Mouse (Mus musculus): ENCODE data around the gene Sf3b2. TPM values are rescaled to one million over a fixed set of nuclear protein-coding genes. Genes with fewer than 3 reads are reported as not detected.

Sf3b2 gene
- 351 and 362 TPM in 2 replicates for polyA plus RNA-seq (2015; fragmentation: Nextera tagmentation; extraction: Ambion mirVana)

DNA sequence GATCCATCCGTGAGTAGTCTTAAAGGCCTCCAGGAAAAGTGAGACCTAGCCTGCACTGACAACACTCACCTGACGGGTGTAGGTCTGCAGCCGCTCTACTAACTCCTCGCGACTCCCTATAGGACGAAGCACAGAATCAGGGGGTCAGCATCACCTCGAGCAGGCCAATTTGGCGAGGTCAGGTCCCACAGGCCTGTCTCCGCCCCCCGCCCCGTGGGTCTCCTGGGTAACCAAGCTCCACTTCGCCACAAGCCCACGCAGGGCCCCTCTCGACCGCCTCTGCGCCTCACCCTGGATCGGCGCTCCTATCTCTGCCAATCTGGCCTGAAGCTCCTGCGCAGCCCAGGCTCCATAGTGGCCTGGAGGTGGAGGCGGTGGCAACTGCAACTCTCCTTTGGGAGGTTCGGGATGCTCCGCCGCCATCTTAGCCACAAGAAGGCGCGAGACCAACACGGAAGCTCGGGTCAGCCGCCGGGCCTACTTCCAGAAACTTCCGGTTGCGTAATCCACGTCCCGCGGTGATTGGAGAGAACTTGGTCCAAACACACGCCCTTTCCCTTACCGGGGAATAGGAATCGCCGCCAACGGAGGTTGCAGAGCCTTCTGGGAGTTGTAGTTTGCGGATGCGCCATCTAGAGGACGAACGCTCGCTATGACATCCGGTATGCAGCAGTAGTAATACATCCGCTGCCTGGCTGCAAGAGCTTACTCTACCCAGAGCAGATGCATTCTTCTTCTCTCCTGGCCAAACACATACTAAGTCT, at the start of gene Sf3b2:
Sf3b2 (minus strand) TSS at position 484 of the 764 bp plus-strand sequence.
- Histone ChIP-seq H3K4me2 (peak within 1 kb of the TSS; percentile 80), H3K36me3 (peaks cover 41% of the 10 kb centered on the region), H3K4me1 (peaks cover 48% of the 10 kb centered on the region), H3K4me3 (replicated peaks) (peak within 1 kb of the TSS; percentile 94), H3K9ac (peak within 1 kb of the TSS; percentile 83), H3K9me3 (replicated peaks) (no peaks in the 10 kb centered on the region), H3K27ac (peak within 1 kb of the TSS; percentile 91), H3K27me3 (peaks cover 11% of the 10 kb centered on the region; the same call in 1 of the 2 replicates)
- under 1% methylated on average over 46 of the region's 46 CpGs for WGBS
- peak; percentile 96 for ATAC-seq (replicated peaks; ENCODE audit: low FRiP score)

DNA sequence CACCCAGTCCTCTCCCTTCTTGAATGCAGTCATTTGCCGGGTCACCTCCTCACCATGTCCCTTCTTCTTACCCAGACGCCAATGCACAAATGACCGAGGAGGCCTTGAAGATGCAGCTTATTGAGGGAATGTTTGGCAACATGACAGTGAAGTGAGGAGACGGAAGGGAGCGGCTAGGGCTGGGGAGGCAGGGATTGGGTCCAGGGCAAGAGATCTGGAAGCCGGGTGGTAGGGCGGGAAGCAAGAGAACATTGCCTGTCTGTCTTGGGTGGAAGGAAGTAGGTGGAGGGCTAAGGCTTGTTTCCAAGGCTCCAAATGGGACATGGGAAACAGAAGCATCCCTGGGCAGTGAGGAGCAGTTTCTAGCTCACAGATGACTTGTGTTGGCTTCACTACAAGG, 46.1 kb upstream of the Sf3b2 start:
- H3K4me3 ChIP-seq (replicated peaks), result no peak overlapping the region
- no peak overlapping the region for H3K9ac ChIP-seq
- no peaks in the 10 kb centered on the region for H3K36me3 ChIP-seq
- no peak overlapping the region for H3K27ac ChIP-seq
- no peak for ATAC-seq (replicated peaks; ENCODE audit: low FRiP score)
- 87% methylated on average over 7 of the region's 7 CpGs for WGBS
- H3K27me3 ChIP-seq, result no peaks in the 10 kb centered on the region
- no peaks in the 10 kb centered on the region for H3K9me3 ChIP-seq (replicated peaks)
- H3K4me2 ChIP-seq, result no peak overlapping the region
- H3K4me1 ChIP-seq, result 0 out of 2 replicates have a peak, but pooled peaks cover 3% of the 10 kb centered on the region

DNA sequence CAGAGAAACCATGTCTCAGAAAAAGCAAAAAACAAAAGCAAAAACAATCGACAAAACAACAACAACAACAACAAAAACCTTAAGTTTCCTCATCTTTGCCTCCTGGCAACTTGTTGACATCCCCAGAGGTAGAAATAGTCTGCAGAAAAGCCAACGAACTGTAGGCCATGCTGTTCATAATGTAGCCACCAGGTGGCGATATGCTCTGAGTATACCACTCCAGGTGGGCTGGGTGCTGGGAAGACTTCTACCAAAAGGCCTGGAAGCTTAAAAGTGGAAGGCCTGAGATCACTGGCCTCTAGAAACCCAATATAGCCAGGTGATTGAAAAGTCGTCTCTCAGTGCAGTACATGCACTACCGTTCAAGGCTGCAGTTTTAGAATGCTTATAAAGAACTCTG, 42.7 kb upstream of the Sf3b2 start:
- no peaks in the 10 kb centered on the region for H3K9me3 ChIP-seq (replicated peaks)
- H3K4me1 ChIP-seq, result 0 out of 2 replicates have a peak, but pooled peaks cover 6% of the 10 kb centered on the region
- no peaks in the 10 kb centered on the region for H3K27me3 ChIP-seq
- H3K4me2 ChIP-seq, result no peak overlapping the region
- 24% methylated on average over 5 of the region's 5 CpGs for WGBS
- no peak overlapping the region for H3K27ac ChIP-seq
- H3K4me3 ChIP-seq (replicated peaks), result no peak overlapping the region
- no peak overlapping the region for H3K9ac ChIP-seq
- ATAC-seq (replicated peaks; ENCODE audit: low FRiP score), result no peak
- H3K36me3 ChIP-seq, result no peaks in the 10 kb centered on the region

DNA sequence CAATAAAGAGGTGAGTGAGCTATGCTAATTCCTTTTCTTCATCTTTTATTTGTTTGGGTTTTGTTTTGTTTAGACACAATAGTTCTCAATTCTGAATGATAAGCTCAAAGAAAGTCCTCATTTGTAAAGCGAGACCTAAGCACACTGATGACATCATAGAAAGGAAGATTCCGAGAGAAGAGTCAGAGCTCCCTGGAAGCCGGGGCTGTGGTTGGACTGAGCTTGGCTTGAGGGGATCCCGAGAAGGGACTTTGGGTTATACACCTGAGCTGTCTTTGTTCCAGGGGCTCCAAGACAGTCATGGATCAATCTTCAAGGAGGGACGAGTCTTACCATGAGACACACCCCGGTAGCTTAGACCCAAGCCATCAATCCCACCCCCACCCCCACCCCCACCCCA, 40.2 kb upstream of the Sf3b2 start, which contains the start of gene Catsper1:
Catsper1 (plus strand) TSS at position 301 of the 400 bp plus-strand sequence.
- Histone ChIP-seq H3K4me2 (no peak within 1 kb of the TSS), H3K27me3 (no peaks in the 10 kb centered on the region), H3K4me1 (0 out of 2 replicates have a peak, but pooled peaks cover 6% of the 10 kb centered on the region), H3K9ac (no peak within 1 kb of the TSS), H3K36me3 (no peaks in the 10 kb centered on the region), H3K9me3 (replicated peaks) (no peaks in the 10 kb centered on the region), H3K4me3 (replicated peaks) (no peak within 1 kb of the TSS), H3K27ac (no peak within 1 kb of the TSS)
- WGBS, result 91% methylated on average over 6 of the region's 6 CpGs
- no peak for ATAC-seq (replicated peaks; ENCODE audit: low FRiP score)

DNA sequence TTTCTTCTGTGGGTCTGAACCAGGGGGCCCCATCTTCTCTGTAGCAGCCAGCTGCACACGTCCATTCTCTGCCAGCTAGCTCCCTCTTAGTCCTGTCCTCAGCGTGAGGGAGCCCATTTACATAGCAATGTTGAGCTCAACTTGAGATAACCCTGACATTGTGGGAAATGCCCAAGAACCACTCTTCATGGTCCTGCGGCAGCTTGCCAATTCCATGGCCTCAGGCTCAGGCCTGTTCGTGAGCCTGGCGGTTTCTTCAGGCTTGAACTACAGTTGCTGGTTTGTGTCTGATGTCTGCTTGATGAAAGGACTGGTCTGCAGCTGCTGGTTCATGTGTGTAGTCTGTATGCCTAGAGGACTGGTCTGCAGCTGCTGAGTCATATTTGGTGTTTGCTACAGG, 39.5 kb upstream of the Sf3b2 start:
- H3K27ac ChIP-seq, result no peak overlapping the region
- WGBS, result 73% methylated on average over 5 of the region's 5 CpGs
- H3K27me3 ChIP-seq, result no peaks in the 10 kb centered on the region
- H3K9ac ChIP-seq, result no peak overlapping the region
- ATAC-seq (replicated peaks; ENCODE audit: low FRiP score), result no peak
- H3K9me3 ChIP-seq (replicated peaks), result no peaks in the 10 kb centered on the region
- H3K4me3 ChIP-seq (replicated peaks), result no peak overlapping the region
- no peak overlapping the region for H3K4me2 ChIP-seq
- no peaks in the 10 kb centered on the region for H3K36me3 ChIP-seq
- 0 out of 2 replicates have a peak, but pooled peaks cover 6% of the 10 kb centered on the region for H3K4me1 ChIP-seq

DNA sequence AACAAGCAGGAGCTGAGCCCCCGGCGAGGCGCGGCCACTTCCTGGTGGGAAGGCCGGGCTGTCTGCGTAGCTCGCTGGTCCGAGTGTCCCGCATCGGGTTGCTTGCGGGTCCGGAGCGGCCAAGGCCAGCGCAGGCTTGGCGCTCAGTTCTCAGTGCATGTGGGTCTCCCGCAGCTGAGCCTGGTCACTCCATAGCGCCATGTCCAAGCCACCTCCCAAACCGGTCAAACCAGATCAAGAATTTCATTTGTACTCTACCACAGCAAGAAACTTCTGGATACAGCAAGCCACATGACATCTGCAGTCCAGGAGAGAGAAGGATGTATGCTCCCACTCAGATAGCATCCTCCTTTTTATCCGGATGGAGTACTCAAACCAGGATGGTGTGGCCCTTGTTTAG, 32.7 kb upstream of the Sf3b2 start:
- Histone ChIP-seq H3K27me3 (no peaks in the 10 kb centered on the region), H3K27ac (peak overlapping the region; percentile 46; the same call in 1 of the 2 replicates), H3K4me3 (replicated peaks) (no peak overlapping the region), H3K36me3 (no peaks in the 10 kb centered on the region), H3K4me2 (no peak overlapping the region), H3K9ac (no peak overlapping the region), H3K4me1 (peaks cover 8% of the 10 kb centered on the region), H3K9me3 (replicated peaks) (no peaks in the 10 kb centered on the region)
- 73% methylated on average over 19 of the region's 19 CpGs for WGBS
- ATAC-seq (replicated peaks; ENCODE audit: low FRiP score), result no peak

DNA sequence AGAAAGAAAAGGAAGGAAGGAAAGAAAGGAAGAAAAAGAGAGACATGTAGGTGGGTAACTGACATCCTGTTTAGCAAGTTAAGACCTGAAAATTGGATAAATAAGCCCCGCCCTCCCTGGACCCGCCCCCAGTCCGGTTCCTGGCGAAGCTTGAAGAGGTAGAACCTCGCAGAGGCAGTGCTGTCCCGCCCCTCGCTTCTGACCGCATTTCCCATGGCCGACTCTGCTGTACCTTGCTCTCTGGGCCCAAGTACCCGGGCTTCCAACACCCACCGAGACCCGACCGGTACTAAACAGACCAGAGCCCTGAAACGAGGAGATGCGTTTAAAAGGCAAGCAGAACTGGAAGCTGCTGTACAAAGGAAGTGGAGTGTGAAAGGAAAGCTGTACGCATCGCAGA, 28.5 kb upstream of the Sf3b2 start:
- Histone ChIP-seq H3K4me3 (replicated peaks) (peak overlapping the region; percentile 28), H3K27ac (peak overlapping the region; percentile 64), H3K36me3 (no peaks in the 10 kb centered on the region), H3K9me3 (replicated peaks) (no peaks in the 10 kb centered on the region), H3K4me1 (peaks cover 8% of the 10 kb centered on the region), H3K9ac (no peak overlapping the region), H3K4me2 (peak overlapping the region; percentile 57), H3K27me3 (no peaks in the 10 kb centered on the region)
- no peak for ATAC-seq (replicated peaks; ENCODE audit: low FRiP score)
- WGBS, result 32% methylated on average over 17 of the region's 17 CpGs

DNA sequence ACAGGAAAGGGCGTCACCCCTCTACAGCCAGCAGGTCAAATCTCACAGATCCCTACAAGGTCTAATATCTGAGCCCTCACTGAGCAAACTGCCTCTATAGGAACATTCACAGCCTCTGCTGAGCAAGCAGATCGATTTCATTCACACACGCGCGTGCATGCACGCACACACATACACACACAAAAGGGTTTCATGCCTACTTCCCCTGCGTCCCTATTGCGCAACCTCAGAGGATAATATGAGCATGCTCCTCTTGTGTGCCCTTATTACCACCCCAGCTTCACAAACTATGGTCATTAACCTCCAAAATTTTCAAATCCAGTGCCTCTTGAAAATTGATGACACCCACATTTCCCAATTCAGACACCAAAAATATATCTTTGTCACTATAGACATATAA, 17.9 kb upstream of the Sf3b2 start:
- no peaks in the 10 kb centered on the region for H3K4me1 ChIP-seq
- H3K9ac ChIP-seq, result no peak overlapping the region
- H3K27ac ChIP-seq, result no peak overlapping the region
- H3K27me3 ChIP-seq, result no peaks in the 10 kb centered on the region
- peaks cover 10% of the 10 kb centered on the region for H3K9me3 ChIP-seq (replicated peaks)
- 92% methylated on average over 8 of the region's 8 CpGs for WGBS
- H3K4me3 ChIP-seq (replicated peaks), result no peak overlapping the region
- H3K36me3 ChIP-seq, result no peaks in the 10 kb centered on the region
- no peak for ATAC-seq (replicated peaks; ENCODE audit: low FRiP score)
- H3K4me2 ChIP-seq, result no peak overlapping the region

DNA sequence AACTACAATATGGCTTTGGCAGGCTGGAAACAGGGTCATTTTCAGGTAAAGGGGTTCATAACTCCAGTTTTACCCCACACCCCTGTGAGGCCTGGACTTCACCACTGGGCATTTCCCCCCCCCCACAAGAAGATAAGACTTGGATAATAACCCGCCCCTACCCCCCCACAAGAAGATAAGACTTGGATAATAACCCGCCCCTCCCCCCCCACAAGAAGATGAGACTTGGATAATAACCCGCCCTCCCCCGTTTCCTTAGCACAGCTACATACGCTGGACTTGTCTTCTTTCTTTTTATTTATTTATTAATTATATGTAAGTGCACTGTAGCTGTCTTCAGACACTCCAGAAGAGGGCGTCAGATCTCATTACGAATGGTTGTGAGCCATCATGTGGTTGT, 13.8 kb upstream of the Sf3b2 start:
- H3K4me3 ChIP-seq (replicated peaks), result no peak overlapping the region
- no peaks in the 10 kb centered on the region for H3K9me3 ChIP-seq (replicated peaks)
- H3K27me3 ChIP-seq, result peaks cover 7% of the 10 kb centered on the region; the same call in 1 of the 2 replicates
- ATAC-seq (replicated peaks; ENCODE audit: low FRiP score), result no peak
- no peak overlapping the region for H3K27ac ChIP-seq
- H3K9ac ChIP-seq, result no peak overlapping the region
- 81% methylated on average over 7 of the region's 7 CpGs for WGBS
- peaks cover 5% of the 10 kb centered on the region; the same call in 1 of the 2 replicates for H3K4me1 ChIP-seq
- H3K36me3 ChIP-seq, result peaks cover 6% of the 10 kb centered on the region
- H3K4me2 ChIP-seq, result no peak overlapping the region

DNA sequence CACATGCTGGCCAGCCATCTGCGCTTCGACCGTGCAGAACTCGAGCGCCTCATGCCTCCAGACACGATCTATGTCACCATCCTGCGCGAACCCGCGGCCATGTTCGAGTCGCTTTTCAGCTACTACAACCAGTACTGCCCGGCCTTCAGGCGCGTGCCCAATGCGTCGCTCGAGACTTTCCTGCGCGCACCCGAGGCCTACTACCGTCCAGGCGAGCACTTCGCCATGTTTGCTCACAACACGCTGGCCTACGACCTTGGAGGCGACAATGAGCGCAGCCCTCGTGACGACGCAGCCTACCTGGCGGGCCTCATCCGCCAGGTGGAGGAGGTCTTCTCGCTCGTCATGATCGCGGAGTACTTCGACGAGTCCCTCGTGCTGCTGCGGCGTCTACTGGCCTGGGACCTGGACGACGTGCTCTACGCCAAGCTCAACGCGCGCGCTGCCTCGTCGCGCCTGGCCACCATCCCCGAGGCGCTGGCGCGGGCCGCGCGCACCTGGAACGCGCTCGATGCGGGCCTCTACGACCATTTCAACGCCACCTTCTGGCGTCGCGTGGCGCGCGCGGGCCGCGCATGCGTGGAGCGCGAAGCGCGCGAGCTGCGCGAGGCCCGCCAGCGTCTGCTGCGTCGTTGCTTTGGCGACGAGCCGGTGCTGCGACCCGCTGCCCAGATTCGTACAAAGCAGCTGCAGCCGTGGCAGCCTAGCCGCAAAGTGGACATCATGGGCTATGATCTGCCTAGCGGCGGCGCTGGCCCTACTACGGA, 11.9 kb upstream of the Sf3b2 start:
- 47% methylated on average over 98 of the region's 98 CpGs for WGBS

DNA sequence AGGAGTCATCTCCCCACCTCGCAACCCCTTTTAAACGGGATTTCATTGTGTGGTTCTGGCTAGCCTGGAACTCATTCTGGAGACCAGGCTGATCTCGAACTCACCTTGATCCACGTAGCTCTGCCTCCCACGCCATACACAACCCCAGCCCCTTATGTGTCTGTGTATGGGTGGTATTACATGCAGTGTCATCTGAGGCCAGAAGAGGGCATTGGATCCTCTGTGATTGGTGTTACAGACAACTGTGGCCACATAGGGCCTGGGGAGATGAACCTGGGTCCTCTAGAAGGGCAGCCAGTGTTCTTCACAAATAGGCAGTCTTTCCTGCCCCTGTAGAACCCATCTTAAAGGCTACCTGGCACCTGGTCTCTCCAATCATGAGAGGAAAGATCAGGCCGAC, 11.0 kb upstream of the Sf3b2 start:
- Histone ChIP-seq H3K9me3 (replicated peaks) (no peaks in the 10 kb centered on the region), H3K4me3 (replicated peaks) (no peak overlapping the region), H3K27ac (no peak overlapping the region), H3K4me2 (no peak overlapping the region), H3K4me1 (peaks cover 5% of the 10 kb centered on the region; the same call in 1 of the 2 replicates), H3K27me3 (peaks cover 7% of the 10 kb centered on the region; the same call in 1 of the 2 replicates), H3K36me3 (peaks cover 6% of the 10 kb centered on the region), H3K9ac (no peak overlapping the region)
- 93% methylated on average over 6 of the region's 6 CpGs for WGBS
- ATAC-seq (replicated peaks; ENCODE audit: low FRiP score), result no peak

More for the DNA sequence above, 11.9 kb upstream of the Sf3b2 start:
- Histone ChIP-seq H3K9ac (no peak overlapping the region), H3K4me1 (peaks cover 5% of the 10 kb centered on the region; the same call in 1 of the 2 replicates), H3K36me3 (peaks cover 6% of the 10 kb centered on the region), H3K27me3 (peaks cover 7% of the 10 kb centered on the region; the same call in 1 of the 2 replicates), H3K27ac (no peak overlapping the region), H3K9me3 (replicated peaks) (no peaks in the 10 kb centered on the region), H3K4me2 (peak overlapping the region; percentile 52), H3K4me3 (replicated peaks) (peak overlapping the region; percentile 23)
- no peak for ATAC-seq (replicated peaks; ENCODE audit: low FRiP score)

DNA sequence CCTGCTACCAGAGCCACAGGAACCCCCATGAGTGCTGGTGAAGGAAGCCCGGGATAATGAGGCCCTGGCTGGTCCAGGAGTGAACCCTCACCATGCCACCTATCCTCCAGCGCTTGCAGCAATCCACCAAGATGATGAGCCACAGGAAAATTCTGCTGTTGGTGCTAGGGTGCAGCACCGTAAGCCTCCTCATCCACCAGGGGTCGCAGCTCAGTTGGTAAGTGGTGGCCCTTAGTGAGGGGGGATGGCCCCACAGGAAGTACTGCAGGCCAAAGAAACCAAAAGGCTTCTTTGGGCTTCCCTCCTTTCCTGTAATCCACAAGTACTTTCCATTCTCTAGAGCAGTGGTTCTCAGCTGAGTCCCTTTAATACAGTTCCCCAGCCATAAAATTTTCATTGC, 7.2 kb upstream of the Sf3b2 start:
- no peaks in the 10 kb centered on the region for H3K9me3 ChIP-seq (replicated peaks)

More for the DNA sequence above, 7.2 kb upstream of the Sf3b2 start:
- no peak overlapping the region for H3K4me3 ChIP-seq (replicated peaks)
- 20% methylated on average over 4 of the region's 4 CpGs for WGBS
- peaks cover 9% of the 10 kb centered on the region for H3K27me3 ChIP-seq
- peaks cover 20% of the 10 kb centered on the region for H3K4me1 ChIP-seq
- no peak overlapping the region for H3K27ac ChIP-seq
- no peak overlapping the region for H3K9ac ChIP-seq
- no peak for ATAC-seq (replicated peaks; ENCODE audit: low FRiP score)
- H3K4me2 ChIP-seq, result no peak overlapping the region
- no peaks in the 10 kb centered on the region for H3K36me3 ChIP-seq

All from kidney, embryonic 15.5 days (tissue).